Mouse (Mus musculus): ENCODE results near the gene Dennd4b. TPM values are rescaled to one million over a fixed set of nuclear protein-coding genes. Genes with fewer than 3 reads are reported as not detected.
A peak's percentile ranks its signal among the peaks of the same experiment; 100 is the strongest.
"Not testable (repeated sequence)": the region's sequence is repeated elsewhere in the genome, so short reads cannot be mapped to it uniquely, and the experiment has no call there.

Dennd4b gene
- polyA plus RNA-seq, 1 experiment from 2014 or later, result 3.7 TPM

GRCm38 (mm10) chr3:90250791-90251190 lies 14.2 kb upstream of the Dennd4b start:
- Histone ChIP-seq H3K9ac (ENCODE audit: low read length) (no peak overlapping the region), H3K4me1 (replicated peaks; ENCODE audit: control insufficient read depth, insufficient read depth, low read length) (peaks cover 16% of the 10 kb centered on the region), H3K4me2 (ENCODE audit: low read depth, low read length) (no peak overlapping the region), H3K4me3 (ENCODE audit: low read length) (no peak overlapping the region), H3K9me3 (ENCODE audit: control insufficient read depth, low read length) (no peaks in the 10 kb centered on the region), H3K27me3 (ENCODE audit: control insufficient read depth, insufficient read depth, low read depth, low read length) (no peaks in the 10 kb centered on the region), H3K27ac (ENCODE audit: low read length) (no peak overlapping the region), H3K36me3 (ENCODE audit: control insufficient read depth, insufficient read depth, low read length) (peaks cover 10% of the 10 kb centered on the region)
- 73% methylated on average over 6 of the region's 6 CpGs for WGBS
- no peak for ATAC-seq (ENCODE audit: low read depth)

GRCm38 (mm10) chr3:90251731-90252226 lies 13.2 kb upstream of the Dennd4b start:
- 94% methylated on average over 10 of the region's 12 CpGs for WGBS
- not testable (repeated sequence) for H3K36me3 ChIP-seq (ENCODE audit: control insufficient read depth, insufficient read depth, low read length); H3K9me3 ChIP-seq (ENCODE audit: control insufficient read depth, low read length); H3K4me2 ChIP-seq (ENCODE audit: low read depth, low read length); H3K9ac ChIP-seq (ENCODE audit: low read length); H3K4me3 ChIP-seq (ENCODE audit: low read length); H3K27me3 ChIP-seq (ENCODE audit: control insufficient read depth, insufficient read depth, low read depth, low read length); H3K27ac ChIP-seq (ENCODE audit: low read length); ATAC-seq (ENCODE audit: low read depth)
- peaks cover 21% of the 10 kb centered on the region for H3K4me1 ChIP-seq (replicated peaks; ENCODE audit: control insufficient read depth, insufficient read depth, low read length)

DNA sequence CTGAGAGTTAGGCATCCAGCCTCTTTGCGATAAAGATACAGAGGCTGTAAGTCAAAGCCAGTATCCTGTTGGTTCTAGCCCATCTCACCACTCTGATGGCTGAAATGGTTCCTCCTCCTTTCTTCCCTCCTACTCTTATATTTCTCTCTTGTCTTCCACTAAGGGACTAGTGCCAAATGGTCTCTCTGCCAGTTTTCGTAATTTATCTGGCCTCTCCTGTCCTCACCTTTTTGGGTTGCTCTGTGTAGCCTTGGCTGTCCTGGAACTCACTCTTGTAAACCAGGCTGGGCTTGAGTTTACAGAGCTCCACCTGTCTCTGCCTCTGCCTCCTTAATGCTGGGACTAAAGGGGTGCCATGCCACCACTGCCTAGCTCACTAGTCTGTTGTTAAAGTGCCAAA lies 12.3 kb upstream of the Dennd4b start:
- not testable (repeated sequence) for H3K4me2 ChIP-seq (ENCODE audit: low read depth, low read length); H3K27ac ChIP-seq (ENCODE audit: low read length); H3K9ac ChIP-seq (ENCODE audit: low read length); ATAC-seq (ENCODE audit: low read depth); H3K4me3 ChIP-seq (ENCODE audit: low read length); H3K9me3 ChIP-seq (ENCODE audit: control insufficient read depth, low read length); H3K27me3 ChIP-seq (ENCODE audit: control insufficient read depth, insufficient read depth, low read depth, low read length)
- H3K36me3 ChIP-seq (ENCODE audit: control insufficient read depth, insufficient read depth, low read length), result peaks cover 14% of the 10 kb centered on the region
- H3K4me1 ChIP-seq (replicated peaks; ENCODE audit: control insufficient read depth, insufficient read depth, low read length), result peaks cover 18% of the 10 kb centered on the region
- WGBS, result 88% methylated on average over 2 of the region's 2 CpGs

DNA sequence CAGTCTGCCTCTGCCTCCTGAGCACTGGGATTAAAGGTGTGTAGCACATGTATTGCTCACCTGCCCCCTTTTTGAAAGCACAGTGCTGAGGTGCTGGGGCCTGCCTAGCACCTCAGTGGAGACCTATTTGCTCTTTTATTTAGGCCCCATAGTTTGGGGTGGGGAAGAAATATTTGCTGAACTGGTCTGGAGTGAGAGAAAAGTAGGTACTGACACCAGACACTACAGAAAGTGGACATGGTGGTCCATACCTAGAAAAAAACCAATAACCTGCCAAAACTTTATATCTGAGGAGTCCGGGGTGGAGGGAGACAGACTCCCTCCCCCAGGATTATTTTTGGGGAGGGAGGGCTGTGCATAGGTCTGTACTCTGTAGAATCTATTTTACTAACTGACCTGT lies 11.8 kb upstream of the Dennd4b start:
- not testable (repeated sequence) for H3K9me3 ChIP-seq (ENCODE audit: control insufficient read depth, low read length); H3K4me2 ChIP-seq (ENCODE audit: low read depth, low read length); H3K4me3 ChIP-seq (ENCODE audit: low read length); H3K9ac ChIP-seq (ENCODE audit: low read length); ATAC-seq (ENCODE audit: low read depth); H3K27ac ChIP-seq (ENCODE audit: low read length); H3K27me3 ChIP-seq (ENCODE audit: control insufficient read depth, insufficient read depth, low read depth, low read length)
- Histone ChIP-seq H3K4me1 (replicated peaks; ENCODE audit: control insufficient read depth, insufficient read depth, low read length) (peaks cover 18% of the 10 kb centered on the region), H3K36me3 (ENCODE audit: control insufficient read depth, insufficient read depth, low read length) (peaks cover 14% of the 10 kb centered on the region)
- 80% methylated on average over 1 of the region's 1 CpGs for WGBS

DNA sequence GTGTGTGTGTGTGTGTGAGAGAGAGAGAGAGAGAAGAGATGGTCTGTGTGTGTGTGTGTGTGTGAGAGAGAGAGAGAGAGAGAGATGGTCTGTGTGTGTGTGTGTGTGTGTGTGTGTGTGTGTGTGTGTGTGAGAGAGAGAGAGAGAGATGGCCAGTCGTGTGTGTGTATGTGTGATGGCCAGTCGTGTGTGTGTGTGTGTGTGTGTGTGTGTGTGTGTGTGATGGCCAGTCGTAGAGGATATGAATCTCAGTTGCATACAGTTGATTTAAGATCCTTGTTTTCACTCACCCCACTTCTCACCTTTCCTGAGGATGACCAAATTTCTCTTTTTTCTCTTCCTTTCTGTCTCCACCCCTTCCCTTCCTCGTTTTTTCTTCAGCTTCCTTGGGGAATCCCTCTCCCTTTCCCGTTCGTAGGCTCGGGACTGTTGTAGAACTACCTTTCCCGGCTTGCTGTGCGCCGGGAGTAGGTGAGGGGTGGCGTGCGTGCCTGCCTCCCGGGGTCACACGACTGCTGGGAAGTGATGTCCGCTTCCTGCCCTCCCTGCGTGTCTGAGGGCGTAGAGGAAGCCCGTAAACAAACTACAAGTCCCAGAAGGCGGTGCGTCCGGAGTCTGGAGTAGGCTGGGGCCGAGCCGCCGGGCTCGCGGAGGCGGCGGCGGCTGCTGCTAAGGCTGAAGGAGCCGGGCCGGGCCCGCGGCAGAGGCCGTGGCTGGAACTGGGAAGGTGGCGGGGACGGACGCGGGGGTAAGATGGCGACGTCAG lies 11.1 kb upstream of the Dennd4b start, which contains the start of gene Crtc2:
Gene Crtc2, plus strand, starts transcription at position 511 of the 766 bp plus-strand sequence.
- Histone ChIP-seq H3K9me3 (ENCODE audit: control insufficient read depth, low read length) (no peaks in the 10 kb centered on the region), H3K9ac (ENCODE audit: low read length) (peak within 1 kb of the TSS; percentile 95), H3K4me2 (ENCODE audit: low read depth, low read length) (peak within 1 kb of the TSS; percentile 74), H3K27ac (ENCODE audit: low read length) (peak within 1 kb of the TSS; percentile 93), H3K4me1 (replicated peaks; ENCODE audit: control insufficient read depth, insufficient read depth, low read length) (peaks cover 17% of the 10 kb centered on the region), H3K4me3 (ENCODE audit: low read length) (peak within 1 kb of the TSS; percentile 97), H3K36me3 (ENCODE audit: control insufficient read depth, insufficient read depth, low read length) (peaks cover 18% of the 10 kb centered on the region), H3K27me3 (ENCODE audit: control insufficient read depth, insufficient read depth, low read depth, low read length) (no peaks in the 10 kb centered on the region)
- WGBS, result 1% methylated on average over 40 of the region's 40 CpGs
- ATAC-seq (ENCODE audit: low read depth), result peak; percentile 98

DNA sequence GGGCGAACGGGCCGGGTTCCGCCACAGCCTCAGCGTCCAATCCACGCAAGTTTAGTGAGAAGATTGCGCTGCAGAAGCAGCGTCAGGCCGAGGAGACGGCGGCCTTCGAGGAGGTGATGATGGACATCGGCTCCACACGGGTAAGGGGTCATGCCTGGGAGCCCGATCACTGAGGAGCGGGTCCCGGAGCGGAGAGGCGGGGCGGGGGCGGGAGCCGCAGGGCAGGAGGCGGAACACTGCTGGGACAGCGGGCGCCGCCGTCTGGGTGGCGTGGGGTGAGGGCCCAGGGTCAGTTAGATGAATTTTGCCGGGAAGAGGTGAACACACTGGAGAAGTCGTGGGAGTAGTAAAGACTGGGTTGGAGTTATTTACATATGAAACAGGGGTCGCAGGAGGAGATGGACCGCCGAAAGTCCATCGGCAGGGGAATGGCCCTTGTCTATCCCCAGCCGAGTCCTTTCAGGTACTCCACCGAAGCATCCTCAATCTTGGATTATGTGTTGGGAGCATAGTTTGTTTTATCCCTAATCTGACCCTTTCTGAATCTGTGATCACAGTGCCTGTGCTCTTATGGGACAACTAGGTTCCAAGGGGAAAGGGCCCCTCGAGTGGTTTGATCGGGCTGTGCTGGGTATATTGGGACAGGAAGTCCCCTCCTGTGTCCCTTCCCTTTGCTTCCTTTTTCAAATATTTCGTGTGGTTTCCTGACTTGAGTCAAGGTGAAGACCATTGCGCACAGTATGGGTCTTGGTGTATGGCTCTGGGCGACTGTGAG lies 10.4 kb upstream of the Dennd4b start:
- Histone ChIP-seq H3K9me3 (ENCODE audit: control insufficient read depth, low read length) (no peaks in the 10 kb centered on the region), H3K4me3 (ENCODE audit: low read length) (peak overlapping the region; percentile 97), H3K4me1 (replicated peaks; ENCODE audit: control insufficient read depth, insufficient read depth, low read length) (peaks cover 13% of the 10 kb centered on the region), H3K4me2 (ENCODE audit: low read depth, low read length) (peak overlapping the region; percentile 74), H3K36me3 (ENCODE audit: control insufficient read depth, insufficient read depth, low read length) (peaks cover 24% of the 10 kb centered on the region), H3K27ac (ENCODE audit: low read length) (peak overlapping the region; percentile 93), H3K27me3 (ENCODE audit: control insufficient read depth, insufficient read depth, low read depth, low read length) (no peaks in the 10 kb centered on the region), H3K9ac (ENCODE audit: low read length) (peak overlapping the region; percentile 95)
- peak; percentile 73 for ATAC-seq (ENCODE audit: low read depth)
- WGBS, result under 1% methylated on average over 41 of the region's 41 CpGs

DNA sequence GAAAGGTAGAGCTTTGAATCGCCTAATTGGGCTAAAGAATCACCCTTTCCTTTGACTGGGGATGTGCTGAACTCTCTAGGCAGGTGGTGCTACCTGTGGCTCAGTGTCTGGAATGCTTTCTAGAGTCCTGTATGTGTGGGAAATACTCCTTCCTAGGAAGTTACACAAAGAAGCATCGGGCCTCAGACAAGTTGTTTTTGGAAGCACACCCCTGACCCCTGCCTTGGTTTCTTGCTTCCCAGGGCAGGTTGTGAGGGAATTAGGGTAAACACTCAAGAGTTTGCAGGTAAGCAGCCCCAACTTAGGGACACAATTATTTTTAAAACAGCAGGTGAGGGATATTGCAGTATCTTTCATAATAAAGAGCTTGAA lies 9.8 kb upstream of the Dennd4b start:
- H3K4me1 ChIP-seq (replicated peaks; ENCODE audit: control insufficient read depth, insufficient read depth, low read length), result peaks cover 13% of the 10 kb centered on the region
- ATAC-seq (ENCODE audit: low read depth), result no peak
- no peaks in the 10 kb centered on the region for H3K27me3 ChIP-seq (ENCODE audit: control insufficient read depth, insufficient read depth, low read depth, low read length)
- H3K4me3 ChIP-seq (ENCODE audit: low read length), result peak overlapping the region; percentile 97
- H3K4me2 ChIP-seq (ENCODE audit: low read depth, low read length), result peak overlapping the region; percentile 74
- H3K27ac ChIP-seq (ENCODE audit: low read length), result peak overlapping the region; percentile 93; the same call in 1 of the 2 replicates
- H3K9me3 ChIP-seq (ENCODE audit: control insufficient read depth, low read length), result no peaks in the 10 kb centered on the region
- peak overlapping the region; percentile 95 for H3K9ac ChIP-seq (ENCODE audit: low read length)
- 9% methylated on average over 2 of the region's 2 CpGs for WGBS
- peaks cover 26% of the 10 kb centered on the region for H3K36me3 ChIP-seq (ENCODE audit: control insufficient read depth, insufficient read depth, low read length)

GRCm38 (mm10) chr3:90255784-90256353 lies 9.1 kb upstream of the Dennd4b start:
- Histone ChIP-seq H3K4me2 (ENCODE audit: low read depth, low read length) (no peak overlapping the region), H3K27me3 (ENCODE audit: control insufficient read depth, insufficient read depth, low read depth, low read length) (no peaks in the 10 kb centered on the region), H3K9ac (ENCODE audit: low read length) (no peak overlapping the region), H3K4me1 (replicated peaks; ENCODE audit: control insufficient read depth, insufficient read depth, low read length) (peaks cover 13% of the 10 kb centered on the region), H3K27ac (ENCODE audit: low read length) (no peak overlapping the region), H3K9me3 (ENCODE audit: control insufficient read depth, low read length) (no peaks in the 10 kb centered on the region), H3K4me3 (ENCODE audit: low read length) (no peak overlapping the region), H3K36me3 (ENCODE audit: control insufficient read depth, insufficient read depth, low read length) (peaks cover 32% of the 10 kb centered on the region)
- WGBS, result 90% methylated on average over 14 of the region's 14 CpGs
- no peak for ATAC-seq (ENCODE audit: low read depth)

Data from lung, embryonic 16.5 days (tissue).